Mouse (Mus musculus) urinary bladder, postnatal 0 days (tissue): ENCODE results near the gene Madd. TPM values are rescaled to one million over a fixed set of nuclear protein-coding genes. Genes with fewer than 3 reads are reported as not detected.

Experiments
- polyA plus RNA-seq: library from polyadenylated mRNA; unstranded; fragments of >200 nt; fragmentation: Nextera tagmentation; extraction: Ambion mirVana; gene quantifications from 2 replicates; pipeline ENCODE4 v1.2.1, GENCODE M21; 2015

Gene Madd
- polyA plus RNA-seq, result 4.6 and 4.8 TPM in 2 replicates

DNA sequence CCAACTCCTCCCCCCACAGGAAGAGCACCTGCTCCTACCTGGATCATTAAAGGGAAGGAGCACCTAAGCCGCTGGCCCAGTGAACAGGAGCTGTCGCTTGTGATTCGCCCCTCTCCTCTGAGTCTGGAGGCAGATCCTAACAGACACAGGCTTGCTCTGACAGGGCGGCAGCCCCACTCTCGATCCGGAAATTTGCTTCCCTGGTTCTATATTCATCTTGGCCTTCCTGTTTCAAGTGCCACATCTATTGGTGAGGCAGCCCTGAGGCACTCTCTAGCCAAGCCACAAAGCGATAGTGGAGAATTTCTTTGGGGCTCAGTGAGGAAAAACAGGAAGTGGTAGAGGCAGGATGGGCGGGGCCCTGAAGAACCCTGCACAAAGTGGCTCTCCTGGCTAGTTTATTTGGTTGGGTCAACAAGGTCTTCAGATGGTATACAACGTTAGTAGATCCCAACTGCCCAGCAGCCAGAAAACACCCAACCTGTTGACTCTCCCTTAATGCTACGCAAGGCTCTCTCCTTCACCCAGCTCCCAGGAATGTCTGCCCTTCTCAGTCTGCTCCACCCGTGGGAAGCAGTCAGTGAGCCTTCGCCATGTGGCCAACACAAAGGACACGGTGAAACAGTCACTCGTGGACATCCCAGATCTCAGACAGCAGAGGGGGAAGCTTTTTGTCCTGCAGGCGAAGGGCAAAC is at the start of gene Madd:
Gene Madd (minus strand): TSS at position 127 of the 695 bp plus-strand sequence.

DNA sequence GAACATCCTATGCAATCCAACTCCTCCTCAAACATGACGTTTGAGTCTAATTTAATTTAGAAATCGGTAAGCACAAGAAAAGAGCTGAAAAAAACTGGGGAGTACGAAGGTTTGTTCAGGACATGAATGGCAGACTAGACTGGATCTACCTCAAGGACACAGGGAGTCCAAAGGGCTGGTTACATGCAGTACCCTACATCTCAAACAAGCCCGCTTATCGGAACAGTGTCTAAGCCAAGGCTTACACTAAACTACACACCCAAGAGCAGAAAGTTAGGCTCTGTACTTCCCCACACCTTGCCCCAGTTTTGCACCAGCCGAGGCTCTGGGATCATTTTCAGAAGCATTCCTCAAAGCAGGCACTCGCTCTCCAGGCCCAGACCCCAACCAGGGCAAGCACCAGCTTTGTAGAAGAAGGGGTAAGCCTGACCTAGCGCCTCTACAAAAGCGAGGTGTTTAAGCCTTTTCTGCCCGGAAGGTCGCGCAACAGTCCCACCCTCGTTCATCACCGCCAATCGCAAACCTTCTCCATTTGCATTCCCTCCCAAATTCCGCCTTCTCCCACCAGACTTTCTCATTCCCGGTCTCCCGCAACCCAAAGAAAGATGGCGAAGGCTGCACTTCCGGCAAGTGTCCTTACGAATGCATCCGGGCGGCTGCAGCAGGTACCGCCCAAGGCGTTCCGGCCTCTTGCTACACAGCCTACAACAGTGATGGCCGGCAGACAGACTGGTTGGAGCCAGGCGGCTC is 18.8 kb upstream of the Madd start, which contains the start of the genes Nr1h3 and Acp2:
Gene Nr1h3 (minus strand): TSS at position 613 of the 750 bp plus-strand sequence.
Gene Acp2 (plus strand): TSS at position 664 of the 750 bp plus-strand sequence.

DNA sequence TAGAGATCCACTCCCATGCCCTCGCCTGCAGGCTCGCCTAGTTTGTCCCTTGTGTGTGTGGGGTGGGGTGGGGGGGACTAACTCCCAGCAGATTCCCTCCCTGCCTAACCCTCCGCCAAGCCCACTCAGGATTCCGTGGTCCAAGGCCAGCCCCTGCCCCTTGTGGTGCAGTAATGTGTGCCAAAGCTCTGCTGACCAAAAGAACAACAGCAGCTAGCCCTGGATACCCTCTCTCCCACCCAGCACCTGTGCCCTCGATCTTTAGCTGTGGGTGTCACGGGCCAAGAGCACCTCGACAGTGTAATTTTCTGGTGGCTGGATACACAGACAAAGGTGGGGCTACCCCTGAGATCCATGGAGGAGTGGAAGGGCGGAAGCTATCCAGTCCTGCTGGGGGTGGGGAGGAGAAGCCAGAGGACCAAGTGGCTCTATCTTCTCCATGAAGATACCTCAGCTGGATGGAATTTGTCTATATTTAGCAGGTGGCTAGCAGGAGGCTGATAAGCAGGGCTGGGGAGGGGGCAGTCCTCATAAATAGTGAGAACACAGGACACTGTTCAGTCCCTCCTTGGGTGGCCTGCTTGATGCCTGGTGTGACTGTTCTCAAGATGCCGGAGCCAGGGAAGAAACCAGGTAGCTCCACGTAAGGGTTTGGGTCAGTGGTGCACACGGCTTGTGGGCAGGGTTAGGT is 65.9 kb downstream of the Madd start, which contains the start of gene Mybpc3:
Gene Mybpc3 (plus strand): TSS at position 560 of the 691 bp plus-strand sequence.

Other genes with a start within 250 kb of the Madd start
- gene Celf1, start 243.5 kb downstream of the Madd start, polyA plus RNA-seq, result 56.2 and 64.0 TPM in 2 replicates
- 0.57 and 0.60 TPM in 2 replicates for gene Rapsn, start 148.2 kb downstream of the Madd start, polyA plus RNA-seq
- gene Psmc3, start 129.8 kb downstream of the Madd start, polyA plus RNA-seq, result 209 and 226 TPM in 2 replicates
- 47.2 and 55.7 TPM in 2 replicates for gene Slc39a13, start 113.4 kb downstream of the Madd start, polyA plus RNA-seq
- gene Spi1, start 101.4 kb downstream of the Madd start, polyA plus RNA-seq, result 8.5 and 23.8 TPM in 2 replicates
- gene Mybpc3, start 65.7 kb downstream of the Madd start, polyA plus RNA-seq, result 0.16 TPM in 2 replicates
- gene Nr1h3, start 19.0 kb upstream of the Madd start, polyA plus RNA-seq, result 2.3 and 2.7 TPM in 2 replicates
- gene Acp2, start 19.0 kb upstream of the Madd start, polyA plus RNA-seq, result 17.1 and 18.3 TPM in 2 replicates
- gene Ddb2, start 53.1 kb upstream of the Madd start, polyA plus RNA-seq, result 6.1 and 7.0 TPM in 2 replicates
- gene Pacsin3, start 72.1 kb upstream of the Madd start, polyA plus RNA-seq, result 16.4 and 19.4 TPM in 2 replicates
- 49.2 and 52.0 TPM in 2 replicates for gene Arfgap2, start 81.1 kb upstream of the Madd start, polyA plus RNA-seq